Mouse (Mus musculus) thymus, adult 2 months (tissue): ENCODE measurements around the gene Rcan2.

Experiments
- CTCF ChIP-seq: fragments of 200-500 bp; IDR thresholded peaks from 2 replicates; pipeline ENCODE4 v1.5.1; 2012; ENCODE audit warnings: mild to moderate bottlenecking, control low read depth, low read length, moderate library complexity, borderline replicate concordance; ENCODE audit not compliant: control insufficient read depth, poor library complexity, insufficient read depth; ENCODE audit errors: extremely low read depth
- POLR2A ChIP-seq: fragments of 200-500 bp; IDR thresholded peaks from 2 replicates; pipeline ENCODE4 v1.6.1; 2012; ENCODE audit warnings: mild to moderate bottlenecking, low read length, control low read depth, moderate library complexity; ENCODE audit not compliant: control insufficient read depth, poor library complexity, insufficient read depth; ENCODE audit errors: extremely low read depth

DNA sequence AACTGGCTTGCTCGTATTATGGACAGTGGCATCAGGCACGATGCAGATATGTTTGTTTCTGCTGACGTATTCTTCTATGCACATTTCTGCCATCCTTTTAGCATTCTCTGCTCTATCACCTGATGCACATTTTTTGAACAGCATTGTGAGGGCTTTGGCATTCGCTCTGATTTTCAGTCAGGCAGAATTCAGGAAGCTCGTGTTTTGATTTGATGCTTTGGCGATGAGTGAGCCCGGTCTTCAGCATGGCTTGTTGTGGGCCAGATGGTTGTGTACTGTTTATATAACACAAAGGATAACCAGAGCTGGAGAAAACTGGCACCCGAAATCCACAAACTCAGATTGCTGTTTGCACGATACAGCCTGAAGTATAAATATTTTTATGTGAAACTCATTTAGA, 39.1 kb downstream of the Rcan2 start:
- TF ChIP-seq CTCF (no peak), POLR2A (no peak)
